Mouse (Mus musculus) E14TG2a.4 (cell line): ENCODE data around the gene Clec3a.

Experiments used
- H3K27me3 ChIP-seq: 2 replicates; pipeline ENCODE4 v1.6.1; 2014; ENCODE audit warnings: low read length, control low read depth; ENCODE audit not compliant: insufficient read depth
- H3K36me3 ChIP-seq: 2 replicates; pipeline ENCODE4 v1.6.1; 2014; ENCODE audit warnings: low read length, control low read depth; ENCODE audit not compliant: insufficient read depth
- H3K4me1 ChIP-seq: replicated peaks from 2 replicates; pipeline ENCODE4 v1.6.1; 2014; ENCODE audit warnings: low read depth, low read length, control low read depth
- H3K4me3 ChIP-seq: replicated peaks from 2 replicates; pipeline ENCODE4 v1.5.1; 2014; ENCODE audit warnings: mild to moderate bottlenecking, low read length
- H3K9me3 ChIP-seq: 2 replicates; pipeline ENCODE4 v1.6.1; 2014; ENCODE audit warnings: low read length, control low read depth
- CTCF ChIP-seq: conservative IDR thresholded peaks from 2 replicates; pipeline ENCODE4 v1.5.1; 2014; ENCODE audit warnings: low read length
- NANOG ChIP-seq: IDR thresholded peaks from 2 replicates; pipeline ENCODE4 v1.6.1; 2014; ENCODE audit warnings: borderline replicate concordance, low read length, mixed read lengths
- POU5F1 ChIP-seq: IDR thresholded peaks from 2 replicates; pipeline ENCODE4 v1.6.1; 2014; ENCODE audit warnings: low read length, borderline replicate concordance

Gene Clec3a

DNA sequence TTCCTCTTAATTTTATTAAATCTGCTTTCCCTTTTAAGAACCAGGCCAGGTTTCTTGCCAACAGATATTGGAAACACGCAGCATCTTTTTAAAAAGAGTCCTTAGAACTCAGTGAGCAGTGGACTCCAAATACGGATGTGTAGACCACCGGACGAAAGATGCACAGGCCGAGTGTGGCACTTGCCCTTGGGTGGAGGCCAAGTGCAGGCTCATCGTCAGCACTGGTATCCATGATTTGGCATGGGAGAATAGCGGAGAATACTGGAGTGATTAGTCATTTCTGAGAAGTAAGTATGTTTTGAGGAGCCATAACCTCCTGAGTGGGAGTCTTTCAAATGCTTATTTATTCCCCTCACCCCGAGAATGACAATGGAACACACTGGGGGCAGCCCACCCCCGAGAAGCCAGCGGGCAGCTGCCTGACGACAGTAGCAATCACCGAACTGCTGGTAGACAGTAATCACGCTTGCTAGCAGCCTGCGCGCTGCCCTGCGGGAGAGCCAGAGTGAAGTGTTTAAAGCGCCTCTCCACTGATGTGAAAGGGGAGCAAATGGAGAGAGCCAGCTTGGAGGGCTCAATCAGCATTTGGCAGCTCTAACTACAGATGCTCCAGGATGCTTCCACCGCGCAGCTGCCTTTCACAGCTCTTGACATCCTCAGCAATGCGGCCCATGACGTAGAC lies 50.8 kb downstream of the Clec3a start:
- TF ChIP-seq NANOG (no peak; the same call in 1 of the 2 replicates), CTCF (no peak), POU5F1 (no peak)
- Histone ChIP-seq H3K36me3 (peaks cover 6% of the 10 kb centered on the region; the same call in 1 of the 2 replicates), H3K4me3 (0 out of 2 replicates have a peak overlapping the region, but pooled peaks have one; percentile 21), H3K4me1 (peaks cover 15% of the 10 kb centered on the region), H3K9me3 (no peaks in the 10 kb centered on the region), H3K27me3 (no peaks in the 10 kb centered on the region)

DNA sequence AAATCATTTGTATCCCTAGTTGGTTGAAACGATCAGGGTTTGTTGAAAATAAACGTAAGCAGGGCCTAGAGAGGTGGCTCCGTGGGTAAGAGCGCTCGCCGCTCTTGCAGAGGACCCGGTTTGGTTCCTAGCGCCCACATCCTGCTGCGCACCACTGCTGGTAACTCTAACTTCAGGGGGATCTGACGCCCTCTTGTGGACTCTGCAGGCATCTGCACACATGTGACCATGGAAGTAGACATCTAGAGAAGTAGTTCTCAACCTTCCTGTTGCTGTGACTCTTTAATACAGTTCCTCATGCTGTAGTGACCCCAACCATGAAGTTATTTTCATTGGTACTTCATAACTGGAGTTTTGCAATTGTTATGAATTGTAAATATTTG lies 51.3 kb downstream of the Clec3a start:
- H3K4me1 ChIP-seq, result peaks cover 15% of the 10 kb centered on the region
- H3K36me3 ChIP-seq, result peaks cover 7% of the 10 kb centered on the region; the same call in 1 of the 2 replicates
- no peaks in the 10 kb centered on the region for H3K27me3 ChIP-seq
- no peaks in the 10 kb centered on the region for H3K9me3 ChIP-seq
- no peak for TF ChIP-seq POU5F1
- peak; percentile 45 for TF ChIP-seq CTCF
- H3K4me3 ChIP-seq, result 0 out of 2 replicates have a peak overlapping the region, but pooled peaks have one; percentile 21

DNA sequence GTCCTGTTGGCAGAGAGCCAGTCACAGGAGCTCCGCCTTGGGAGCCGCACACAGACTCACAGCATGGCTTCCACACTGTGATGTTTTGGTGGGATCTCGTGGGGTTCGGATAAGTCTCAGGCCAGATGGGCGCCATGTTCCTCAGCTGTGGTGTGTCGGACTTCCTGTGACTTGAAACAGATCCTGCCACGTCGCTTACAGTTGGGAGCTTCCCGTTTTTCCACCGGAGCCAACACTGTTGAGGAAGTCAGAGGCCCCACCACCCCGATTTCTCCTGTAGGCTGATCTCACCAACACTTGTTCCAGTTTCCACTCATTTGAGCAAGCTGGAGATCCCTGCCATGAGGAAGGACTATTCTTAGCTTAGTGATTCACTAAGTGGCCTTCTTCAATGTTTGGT lies 55.7 kb downstream of the Clec3a start:
- Histone ChIP-seq H3K9me3 (no peaks in the 10 kb centered on the region), H3K4me1 (peaks cover 8% of the 10 kb centered on the region), H3K36me3 (peaks cover 7% of the 10 kb centered on the region; the same call in 1 of the 2 replicates), H3K27me3 (no peaks in the 10 kb centered on the region), H3K4me3 (no peak overlapping the region)
- TF ChIP-seq CTCF (no peak), NANOG (no peak), POU5F1 (no peak)
